12 mouse cellular contexts compared by ENCODE assay signal in genomic region chr1:133253532-133253866, GRCm38 (mm10). TPM values are rescaled to one million over a fixed set of nuclear protein-coding genes. Genes with fewer than 3 reads are reported as not detected.
DNase-seq lines count a peak whose midpoint lies in the region; ATAC-seq and TF ChIP-seq lines count a peak whose summit lies in the region.
"Had no signal": no experiment of that assay in that cellular context is flagged by ENCODE, and none has a peak within 500 bp of the region (broad histone marks: within the 10 kb centered on the region; RNA-seq: fewer than 3 reads in every experiment).

No protein-coding gene starts in this region.

- ATAC-seq in lung, embryonic 15.5 days (ENCODE audit: borderline replicate concordance, extremely low read depth, low FRiP score, low TSS enrichment), result no peak
- ATAC-seq in heart, embryonic 11.5 days (replicated peaks; ENCODE audit: insufficient number of reproducible peaks, low FRiP score, low TSS enrichment), result no peak
- ATAC-seq in neural tube, embryonic 15.5 days (ENCODE audit: low FRiP score), result no peak

- DNase-seq in heart, adult 18-20 months, result peak; percentile 60 to 66
- no peak for DNase-seq in heart, postnatal 4 days
- no peak for DNase-seq in lung, adult 2 months
- DNase-seq in cerebellum, adult 8-10 months, result no peak
- no peak for DNase-seq in layer of hippocampus, adult 18-20 months (ENCODE audit: low spot score in 2 of 2)
- DNase-seq: gastrocnemius, postnatal 36 days; right cerebral cortex, postnatal 14 days had no signal

- no peaks in the 10 kb centered on the region for H3K27me3 ChIP-seq in lung, embryonic 15.5 days
- no peaks in the 10 kb centered on the region for H3K27me3 ChIP-seq in heart, embryonic 11.5 days (ENCODE audit: control insufficient read depth, insufficient read depth, low read length)
- no peaks in the 10 kb centered on the region for H3K27me3 ChIP-seq in neural tube, embryonic 15.5 days (replicated peaks)

- no peak overlapping the region for H3K4me3 ChIP-seq in lung, embryonic 15.5 days
- H3K4me3 ChIP-seq in lung, adult 2 months (replicated peaks; ENCODE audit: extremely low read depth, low read depth, low read length), result no peak overlapping the region
- no peak overlapping the region for H3K4me3 ChIP-seq in heart, embryonic 11.5 days (ENCODE audit: low read depth, low read length)
- no peak overlapping the region for H3K4me3 ChIP-seq in neural tube, embryonic 15.5 days (replicated peaks)
- H3K4me3 ChIP-seq: myocyte had no signal

- no peak overlapping the region for H3K9ac ChIP-seq in lung, embryonic 15.5 days
- no peak overlapping the region for H3K9ac ChIP-seq in heart, embryonic 11.5 days (ENCODE audit: low read depth, low read length)
- H3K9ac ChIP-seq in neural tube, embryonic 15.5 days (replicated peaks), result no peak overlapping the region
- H3K9ac ChIP-seq: liver, embryonic 14.5 days had no signal

- no peaks in the 10 kb centered on the region for H3K9me3 ChIP-seq in lung, embryonic 15.5 days
- H3K9me3 ChIP-seq in heart, embryonic 11.5 days (replicated peaks; ENCODE audit: control insufficient read depth, low read length), result no peaks in the 10 kb centered on the region
- no peaks in the 10 kb centered on the region for H3K9me3 ChIP-seq in neural tube, embryonic 15.5 days (replicated peaks)

- no peaks in the 10 kb centered on the region for H3K36me3 ChIP-seq in lung, embryonic 15.5 days
- no peaks in the 10 kb centered on the region for H3K36me3 ChIP-seq in heart, embryonic 11.5 days (ENCODE audit: control insufficient read depth, insufficient read depth, low read length)
- H3K36me3 ChIP-seq in neural tube, embryonic 15.5 days, result no peaks in the 10 kb centered on the region

- TF ChIP-seq CTCF in lung, adult 2 months (IDR thresholded peaks at IDR 0.05; ENCODE audit: insufficient read depth, low read length), result no peak

- H3K27ac ChIP-seq in lung, embryonic 15.5 days, result peak overlapping the region; percentile 89
- H3K27ac ChIP-seq in heart, embryonic 11.5 days (ENCODE audit: low read depth, low read length), result peak overlapping the region; percentile 63
- H3K27ac ChIP-seq in neural tube, embryonic 15.5 days (replicated peaks), result 0 out of 2 replicates have a peak overlapping the region, but pooled peaks have one; percentile 13
- H3K27ac ChIP-seq: liver, embryonic 14.5 days had no signal

- 36% methylated on average over 1 of the region's 1 CpGs for WGBS in lung, embryonic 15.5 days
- 84% methylated on average over 1 of the region's 1 CpGs for WGBS in lung, adult 2 months
- WGBS in heart, embryonic 11.5 days (ENCODE audit: insufficient replicate concordance), result 29% methylated on average over 1 of the region's 1 CpGs
- WGBS in neural tube, embryonic 15.5 days, result 60% methylated on average over 1 of the region's 1 CpGs

- no peak overlapping the region for H3K4me2 ChIP-seq in lung, embryonic 15.5 days
- 0 out of 2 replicates have a peak overlapping the region, but pooled peaks have one; percentile 5 for H3K4me2 ChIP-seq in heart, embryonic 11.5 days
- H3K4me2 ChIP-seq in neural tube, embryonic 15.5 days, result no peak overlapping the region

- H3K4me1 ChIP-seq in lung, embryonic 15.5 days, result peaks cover 71% of the 10 kb centered on the region
- H3K4me1 ChIP-seq in lung, adult 2 months (ENCODE audit: control insufficient read depth, insufficient read depth, low read length), result peaks cover 3% of the 10 kb centered on the region
- H3K4me1 ChIP-seq in heart, embryonic 11.5 days (ENCODE audit: control insufficient read depth, insufficient read depth, low read length), result peaks cover 59% of the 10 kb centered on the region
- H3K4me1 ChIP-seq in neural tube, embryonic 15.5 days, result peaks cover 71% of the 10 kb centered on the region

- no peak for TF ChIP-seq POLR2A in lung, adult 2 months (IDR thresholded peaks at IDR 0.05; ENCODE audit: borderline replicate concordance, extremely low read depth, low read depth, low read length)

RNA-seq across cellular contexts. Expression of gene Golt1a, which starts 56.1 kb away (rescaled TPM):
- not detected for total RNA-seq in heart, adult 18-20 months (2021)
- not detected for total RNA-seq in heart, postnatal 4 days (2021)
- 0.16 TPM in 1 of 2 replicates, not detected in the other for polyA plus RNA-seq in lung, embryonic 15.5 days (2015; fragmentation: Nextera tagmentation; extraction: Ambion mirVana)
- polyA plus RNA-seq in lung, adult 2 months (2012; rRNA removed), result 1.1 and 1.3 TPM in 2 replicates
- not detected in 2 replicates for polyA plus RNA-seq in heart, embryonic 11.5 days (2014; fragmentation: Nextera tagmentation; extraction: Ambion mirVana)
- polyA plus RNA-seq in neural tube, embryonic 15.5 days (2015; fragmentation: Nextera tagmentation; extraction: Ambion mirVana), result 0.43 TPM in 1 of 2 replicates, not detected in the other
- total RNA-seq in layer of hippocampus, adult 18-20 months (2021), result not detected
- total RNA-seq: gastrocnemius, postnatal 36 days had no signal
- polyA plus RNA-seq: myocyte had no signal

Comparison
In these comparisons a context has a peak if more than half of its experiments do, and no peak if none do; other contexts are left out.
1. DNase-seq: peak in heart, adult 18-20 months (2 of 2); none in heart, postnatal 4 days (single experiment), lung, adult 2 months (single experiment), cerebellum, adult 8-10 months (single experiment) and layer of hippocampus, adult 18-20 months (0 of 2).
2. H3K27ac ChIP-seq: peak in every context shown above with its lines; median percentile 89 in lung, embryonic 15.5 days; 63 in heart, embryonic 11.5 days; 13 in neural tube, embryonic 15.5 days.